Mouse (Mus musculus): ENCODE data around the gene Ten1.

The Ten1 gene

DNA sequence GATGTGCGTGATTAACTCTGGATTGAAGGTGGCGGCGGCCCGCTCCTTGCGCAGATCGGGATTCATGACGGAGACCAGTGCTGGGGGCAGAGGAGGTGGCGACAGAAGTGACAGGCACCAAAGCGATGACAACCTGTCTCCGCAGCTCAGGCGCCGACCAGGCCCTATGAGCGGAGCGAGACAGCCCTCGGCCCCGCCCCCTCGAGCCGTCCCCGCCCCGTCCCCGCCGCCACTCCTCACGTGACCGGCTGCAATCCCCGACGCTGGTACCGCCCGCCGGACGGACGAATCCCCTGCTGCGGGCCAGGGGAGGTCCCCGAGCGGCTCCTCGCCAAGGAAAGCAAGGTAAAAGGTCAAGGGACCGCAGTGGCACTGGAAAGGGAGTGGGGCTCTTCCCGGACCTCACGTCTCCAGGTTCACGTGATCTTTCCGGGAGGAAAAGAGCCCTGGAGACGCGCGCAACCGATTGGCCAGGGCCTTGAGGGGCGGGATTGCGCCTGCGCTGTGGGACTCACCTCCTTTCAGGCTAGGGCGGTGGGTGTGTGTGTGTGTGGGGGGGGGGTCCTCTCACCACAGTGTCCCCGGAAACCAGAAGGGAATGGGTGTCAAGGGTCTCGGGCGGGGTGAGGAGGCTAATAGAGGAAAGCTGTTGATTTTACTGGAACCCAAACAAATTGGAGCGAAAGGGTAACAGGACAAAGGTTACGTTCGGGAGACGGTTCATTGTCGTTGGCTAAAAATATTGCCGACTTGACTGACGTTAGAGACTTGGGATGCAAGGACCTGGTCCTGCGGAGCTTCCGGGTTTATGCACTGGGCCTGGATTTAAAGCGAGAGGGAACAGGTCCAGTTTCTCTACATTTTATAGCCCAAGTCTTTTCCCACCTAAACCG is at the start of gene Ten1, which contains the start of gene Acox1:
Gene Ten1 (plus strand): TSS at position 217 of the 893 bp plus-strand sequence.
Gene Acox1 (minus strand): TSS at position 407 of the 893 bp plus-strand sequence.
- peak; percentile 91 for DNase-seq (ENCODE audit: low spot score)

DNA sequence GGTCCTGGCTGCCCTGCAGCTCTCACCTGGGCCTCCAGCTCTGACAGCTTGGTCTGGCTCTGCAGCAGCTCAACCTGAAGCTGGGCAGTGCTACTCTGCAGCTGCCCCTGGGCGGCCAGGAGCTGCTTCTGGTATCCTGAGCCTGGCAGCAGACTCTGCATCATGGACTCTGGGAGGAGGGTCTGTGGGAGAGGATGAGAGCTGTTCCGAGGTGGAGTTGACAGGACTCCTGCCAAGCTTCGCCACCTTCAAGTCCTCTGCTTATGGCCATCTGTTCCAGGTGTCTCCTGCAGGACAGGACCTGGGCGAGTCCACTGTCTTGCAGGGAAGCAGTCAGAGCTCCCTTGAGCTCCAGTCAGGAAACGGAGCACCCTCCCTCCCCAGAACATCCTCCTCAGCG is 49.3 kb upstream of the Ten1 start:
- no peak for DNase-seq (ENCODE audit: low spot score)

DNA sequence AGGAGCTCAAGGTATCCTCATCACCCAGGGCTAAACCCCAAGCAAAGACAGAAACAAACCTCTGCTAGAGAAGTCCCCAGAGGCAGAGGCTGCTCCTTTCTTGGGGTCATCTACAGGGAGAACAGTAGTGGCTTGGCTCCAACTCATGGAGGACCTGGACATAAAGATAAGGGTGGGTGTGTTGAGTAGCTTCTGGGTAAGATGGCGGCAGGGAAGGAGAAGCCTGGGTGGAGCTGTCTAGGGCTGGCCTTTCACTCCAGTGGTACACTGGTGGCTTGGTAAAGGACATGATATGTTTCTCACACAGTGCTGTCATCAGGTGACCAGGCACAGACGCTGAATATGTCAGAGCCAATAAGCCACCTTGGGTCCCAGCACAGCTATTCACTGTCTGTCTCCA is 47.7 kb upstream of the Ten1 start:
- no peak for DNase-seq (ENCODE audit: low spot score)

DNA sequence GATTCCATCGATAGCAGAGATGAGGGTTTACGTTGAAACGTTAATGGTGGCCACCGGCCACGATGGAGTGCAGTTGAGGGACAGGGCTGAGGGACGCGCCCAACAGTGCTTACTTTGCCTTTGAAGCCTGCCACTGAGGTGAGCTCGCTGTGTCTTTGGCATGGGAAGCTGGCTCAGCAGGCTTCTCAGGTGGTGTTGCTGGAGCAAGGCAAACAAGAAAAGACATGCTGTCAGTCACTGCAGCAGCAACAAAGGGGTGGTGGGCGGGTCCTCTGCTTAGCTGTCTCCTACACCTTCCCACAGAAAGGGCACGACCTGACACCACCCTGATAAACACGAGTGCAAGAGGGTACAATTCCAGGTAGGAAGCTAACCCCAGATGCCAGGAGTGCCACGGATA is 37.3 kb upstream of the Ten1 start:
- DNase-seq (ENCODE audit: low spot score), result no peak

GRCm38 (mm10) chr11:116162146-116162545 is 36.5 kb upstream of the Ten1 start:
- no peak for DNase-seq (ENCODE audit: low spot score)

DNA sequence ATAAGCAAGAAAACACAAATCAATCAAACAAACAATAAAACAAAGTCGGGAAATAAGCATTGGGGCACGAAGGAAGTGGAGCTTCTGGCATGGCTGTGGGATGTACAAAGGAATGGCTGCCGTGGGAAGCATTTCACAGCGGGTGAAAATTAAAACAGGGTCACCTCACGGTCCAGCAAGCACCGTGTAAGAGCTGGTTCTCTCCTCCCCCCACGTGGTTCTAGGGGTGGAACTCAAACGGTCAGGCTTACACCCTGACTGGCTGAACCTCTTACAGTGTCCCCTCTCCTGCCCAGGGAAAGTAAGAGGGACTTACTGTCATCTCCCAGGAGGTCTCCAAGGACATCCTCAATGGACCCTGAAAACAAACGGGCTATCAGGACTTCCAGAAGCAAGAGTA is 35.7 kb upstream of the Ten1 start:
- no peak for DNase-seq (ENCODE audit: low spot score)

DNA sequence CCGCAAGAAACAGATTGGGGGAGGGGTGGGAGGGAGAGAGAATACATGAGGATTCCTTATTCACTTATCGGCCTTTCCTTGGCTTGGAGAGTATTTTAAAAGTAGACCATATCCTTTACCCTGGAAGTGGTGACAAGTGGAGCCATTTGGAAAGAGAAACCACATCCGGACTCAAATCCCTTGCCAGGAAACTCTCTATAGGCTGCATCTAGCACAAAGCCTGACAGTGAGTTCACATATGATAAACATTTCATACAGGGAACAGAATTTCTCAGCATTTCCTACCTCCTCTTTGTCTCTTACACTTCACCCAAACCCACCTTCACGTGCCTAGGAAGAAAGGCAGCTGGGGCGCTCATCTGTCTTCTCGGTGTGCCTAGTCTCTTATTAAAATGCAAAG is 31.4 kb upstream of the Ten1 start:
- peak; percentile 34 for DNase-seq (ENCODE audit: low spot score)

- peak; percentile 88 for DNase-seq (ENCODE audit: low spot score)
Observed at GRCm38 (mm10) chr11:116167884-116168439, 30.7 kb upstream of the Ten1 start, which contains the start of gene Fbf1. Fbf1 (minus strand) TSS chr11:116168166.

DNA sequence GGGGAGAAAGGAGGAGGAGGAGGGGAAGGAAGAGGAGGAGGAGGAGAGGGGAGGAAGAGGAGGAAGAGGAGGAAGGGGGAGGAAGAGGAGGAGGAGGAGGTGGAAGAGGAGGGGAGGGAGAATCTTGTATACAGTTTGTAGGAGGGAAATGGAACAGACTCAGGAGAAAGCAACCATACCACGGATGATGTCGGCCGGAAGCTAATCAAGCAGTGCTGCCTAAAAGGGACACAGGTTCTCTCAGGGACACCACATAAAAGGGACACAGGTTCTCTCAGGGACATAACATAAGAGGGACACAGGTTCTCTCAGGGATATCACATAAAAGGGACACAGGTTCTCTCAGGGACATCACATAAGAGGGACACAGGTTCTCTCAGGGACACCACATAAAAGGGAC is 29.4 kb upstream of the Ten1 start:
- DNase-seq (ENCODE audit: low spot score), result no peak

GRCm38 (mm10) chr11:116170003-116170800 is 28.5 kb upstream of the Ten1 start:
- DNase-seq (ENCODE audit: low spot score), result no peak

DNA sequence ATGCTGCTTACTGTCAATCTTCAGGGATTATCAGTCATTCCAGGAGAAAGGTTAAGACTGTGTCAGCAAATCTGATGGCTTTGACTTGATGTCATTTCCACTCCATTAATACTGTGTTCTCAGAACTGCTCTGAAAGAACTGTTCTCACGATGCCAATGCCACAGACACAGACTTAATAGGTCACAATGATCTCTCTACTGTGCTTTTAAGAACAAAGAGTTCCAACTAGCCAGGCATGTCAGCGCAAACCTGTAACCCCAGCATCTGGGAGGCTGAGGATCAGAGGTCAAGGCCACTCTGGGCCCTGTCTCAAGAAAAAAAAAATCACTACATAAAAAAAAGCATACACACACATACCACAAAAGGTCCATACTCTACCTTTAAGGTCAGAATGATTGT is 26.7 kb upstream of the Ten1 start:
- DNase-seq (ENCODE audit: low spot score), result no peak

DNA sequence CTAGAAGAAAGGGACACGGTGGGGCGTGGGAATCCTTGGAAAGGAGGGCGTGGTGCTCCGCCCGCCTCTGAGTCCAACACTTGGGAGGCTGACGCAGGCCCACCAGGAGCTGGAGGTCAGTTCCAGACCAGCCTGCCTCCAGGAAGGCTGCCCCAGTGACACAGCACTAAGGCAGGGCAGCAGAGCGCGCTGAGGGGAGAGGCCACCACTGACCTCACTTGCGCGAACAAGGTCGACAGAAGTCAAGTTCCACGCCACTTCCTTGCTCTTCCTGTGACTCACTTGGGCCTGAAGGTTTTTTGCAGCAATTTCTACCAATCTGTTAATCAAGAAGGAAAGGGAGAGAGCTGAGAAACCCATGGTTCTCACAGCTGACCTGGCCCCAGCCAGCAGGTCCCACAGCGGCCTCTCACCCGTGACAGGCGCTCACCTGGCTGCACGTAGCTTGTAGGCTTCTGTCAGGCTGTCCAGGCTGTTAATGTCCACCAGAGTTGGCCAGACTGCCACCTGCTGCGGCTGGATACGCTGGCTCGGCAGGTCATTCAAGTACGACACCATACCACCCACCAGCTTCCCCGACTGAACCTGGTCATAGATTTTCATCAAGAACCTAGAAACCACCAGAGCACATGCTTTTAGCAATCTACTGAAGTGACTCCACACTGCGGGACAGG is 23.7 kb upstream of the Ten1 start:
- no peak for DNase-seq (ENCODE audit: low spot score)

DNA sequence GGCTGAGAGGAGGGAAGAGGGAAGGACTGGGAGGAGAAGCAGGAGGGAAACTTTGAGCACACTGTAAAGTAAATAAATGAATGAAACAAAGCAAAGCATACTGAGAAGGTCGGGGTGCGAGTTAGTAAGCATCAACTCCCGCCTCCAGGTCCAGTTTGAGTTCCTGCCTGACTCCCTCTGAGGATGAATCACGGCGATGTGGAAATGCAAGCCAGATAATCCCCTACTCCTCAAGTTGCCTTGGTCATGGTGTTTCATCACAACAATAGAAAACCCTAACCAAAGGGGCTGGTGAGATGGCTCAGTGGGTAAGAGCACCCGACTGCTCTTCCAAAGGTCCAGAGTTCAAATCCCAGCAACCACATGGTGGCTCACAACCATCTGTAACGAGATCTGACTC is 22.6 kb upstream of the Ten1 start:
- no peak for DNase-seq (ENCODE audit: low spot score)

DNA sequence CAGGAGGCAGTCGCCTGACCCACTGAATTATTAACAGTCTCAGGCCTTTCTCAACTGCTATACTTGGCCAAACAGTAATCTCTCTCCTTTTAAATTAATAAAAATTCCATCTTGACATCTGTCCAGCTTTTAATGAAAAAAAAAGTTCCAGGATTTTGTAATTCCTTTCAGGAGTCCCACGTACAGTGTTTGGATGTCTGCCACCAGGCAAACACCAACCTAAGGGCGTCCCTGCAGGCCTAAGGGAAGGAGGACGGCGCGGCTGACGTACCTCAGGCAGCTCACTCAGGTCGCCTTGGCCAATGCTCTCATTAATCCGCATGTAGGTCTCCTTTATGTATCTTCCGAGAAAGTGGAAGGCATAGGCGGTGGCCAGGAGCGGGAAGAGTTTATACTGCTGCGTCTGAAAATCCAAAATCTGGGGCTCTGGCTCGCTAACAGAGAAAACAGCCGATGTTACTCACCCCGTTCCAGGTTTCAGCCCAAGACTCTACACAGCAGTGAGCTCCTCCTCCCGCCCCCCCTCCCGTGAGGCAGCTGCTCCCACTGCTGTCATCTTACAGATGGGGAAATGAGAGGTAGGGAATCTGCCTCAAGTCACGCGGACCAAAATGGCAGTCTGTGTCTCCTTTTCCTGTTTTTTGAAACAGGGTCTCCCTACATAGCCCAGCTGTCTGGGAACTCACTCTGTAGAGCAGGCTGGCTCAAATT is 20.1 kb upstream of the Ten1 start:
- no peak for DNase-seq (ENCODE audit: low spot score)

GRCm38 (mm10) chr11:116185836-116186235 is 12.8 kb upstream of the Ten1 start:
- no peak for DNase-seq (ENCODE audit: low spot score)

GRCm38 (mm10) chr11:116186360-116186759 is 12.3 kb upstream of the Ten1 start:
- no peak for DNase-seq (ENCODE audit: low spot score)

GRCm38 (mm10) chr11:116187226-116187930 is 11.3 kb upstream of the Ten1 start:
- no peak for DNase-seq (ENCODE audit: low spot score)

DNA sequence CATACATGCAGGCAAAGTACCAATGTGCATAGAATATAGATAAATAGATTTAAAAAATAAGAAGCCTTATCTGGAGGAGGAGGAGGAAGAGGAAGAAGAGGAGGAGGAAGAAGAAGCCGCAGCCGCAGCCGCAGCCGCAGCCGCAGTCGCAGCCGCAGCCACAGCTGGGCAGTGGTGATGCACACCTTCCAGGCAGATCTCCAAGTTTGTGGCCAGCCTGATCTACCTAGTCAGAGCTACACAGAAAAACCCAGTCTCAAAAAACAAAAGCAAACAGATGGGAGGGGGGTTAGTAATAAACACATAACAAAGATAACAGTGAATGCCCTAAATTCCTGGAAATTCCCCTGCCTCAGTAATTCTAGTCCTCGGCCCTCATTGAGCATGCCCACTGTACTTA is 4.0 kb upstream of the Ten1 start:
- no peak for DNase-seq (ENCODE audit: low spot score)

DNA sequence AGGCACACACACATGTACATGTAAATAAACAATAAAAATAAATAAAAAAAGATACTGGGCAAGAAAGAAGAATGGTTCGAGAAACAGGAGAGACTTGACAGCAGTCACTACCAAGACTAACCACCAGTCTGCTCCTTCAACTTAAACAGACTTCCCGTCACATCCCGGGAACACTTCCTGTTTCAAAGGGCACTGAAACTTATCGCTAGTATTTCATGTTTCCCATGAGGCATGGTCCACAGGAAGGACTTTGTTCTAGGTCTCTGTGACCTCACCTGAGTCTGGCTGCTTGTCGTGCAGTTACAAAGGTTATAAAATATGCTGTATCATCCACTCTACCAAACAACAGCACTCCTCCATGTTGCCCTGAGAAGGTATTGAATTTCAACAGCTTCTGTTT is 3.4 kb upstream of the Ten1 start:
- no peak for DNase-seq (ENCODE audit: low spot score)

GRCm38 (mm10) chr11:116196336-116196735 is 2.3 kb upstream of the Ten1 start:
- no peak for DNase-seq (ENCODE audit: low spot score)

Measured in c-Kit-positive CD71-positive TER-119-positive erythroid progenitor cells, embryonic 14.5 days (primary cell).